ENCODE assay signal across 8 mouse cellular contexts in the genomic region with DNA sequence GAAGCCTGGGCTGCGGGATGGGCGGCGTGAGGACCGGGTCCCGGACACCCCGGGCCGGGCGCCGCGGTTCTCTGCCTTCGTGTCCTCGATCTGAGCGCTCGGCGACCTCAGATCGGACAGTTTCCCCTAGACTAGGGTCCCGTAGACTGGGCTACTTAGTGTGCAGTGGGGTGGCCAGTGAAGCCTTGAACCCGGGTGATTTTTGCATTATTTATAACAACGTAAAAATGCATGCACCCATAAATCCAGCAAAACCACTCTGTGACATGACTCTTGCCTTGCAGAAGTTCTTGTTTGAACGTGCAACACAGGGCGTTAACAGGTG. TPM values are rescaled to one million over a fixed set of nuclear protein-coding genes. Genes with fewer than 3 reads are reported as not detected.
DNase-seq lines count a peak whose midpoint lies in the region; ATAC-seq and TF ChIP-seq lines count a peak whose summit lies in the region.

No protein-coding gene starts in this region.

- DNase-seq in liver, adult 2 months (ENCODE audit: extremely low read depth, low read depth, low spot score): no peak
- DNase-seq in liver: no peak
- no peak for DNase-seq in embryo, embryonic 11 days
- no peak for DNase-seq in left cerebral cortex, postnatal 36 days (ENCODE audit: low spot score in 2 of 2)
- no peak for DNase-seq in natural killer cell, adult 2 months (ENCODE audit: low spot score in 2 of 2)

- no peak for ATAC-seq in embryonic facial prominence, embryonic 12.5 days (ENCODE audit: insufficient number of reproducible peaks, insufficient read depth, low FRiP score, low TSS enrichment)
- no peak for ATAC-seq in intestine, embryonic 15.5 days
- peak; percentile 53 for ATAC-seq in neural tube, embryonic 12.5 days (ENCODE audit: low FRiP score, low read depth)

- TF ChIP-seq CTCF in liver, adult 2 months (IDR thresholded peaks at IDR 0.05; ENCODE audit: low read depth, low read length): no peak

- peak; percentile 86; the same call in 1 of the 2 replicates for TF ChIP-seq POLR2A in liver, adult 2 months (IDR thresholded peaks at IDR 0.05; ENCODE audit: extremely low read depth, insufficient read depth, low read length)

- no peaks in the 10 kb centered on the region for H3K36me3 ChIP-seq in liver, adult 2 months (ENCODE audit: control insufficient read depth, insufficient read depth, low read length)
- peaks cover 26% of the 10 kb centered on the region for H3K36me3 ChIP-seq in embryonic facial prominence, embryonic 12.5 days
- 0 out of 2 replicates have a peak, but pooled peaks cover 16% of the 10 kb centered on the region for H3K36me3 ChIP-seq in intestine, embryonic 15.5 days
- H3K36me3 ChIP-seq in neural tube, embryonic 12.5 days: peaks cover 25% of the 10 kb centered on the region

- H3K4me1 ChIP-seq in liver, adult 2 months (ENCODE audit: control insufficient read depth, insufficient read depth, low read length): peaks cover 6% of the 10 kb centered on the region
- peaks cover 11% of the 10 kb centered on the region for H3K4me1 ChIP-seq in embryonic facial prominence, embryonic 12.5 days
- H3K4me1 ChIP-seq in intestine, embryonic 15.5 days (replicated peaks): peaks cover 19% of the 10 kb centered on the region
- H3K4me1 ChIP-seq in neural tube, embryonic 12.5 days: peaks cover 10% of the 10 kb centered on the region

- H3K9ac ChIP-seq in liver, adult 2 months (ENCODE audit: low read depth, low read length): peak overlapping the region; percentile 72
- peak overlapping the region; percentile 70 for H3K9ac ChIP-seq in embryonic facial prominence, embryonic 12.5 days
- H3K9ac ChIP-seq in intestine, embryonic 15.5 days: peak overlapping the region; percentile 80
- H3K9ac ChIP-seq in neural tube, embryonic 12.5 days: peak overlapping the region; percentile 67

- no peaks in the 10 kb centered on the region for H3K27me3 ChIP-seq in liver, adult 2 months (ENCODE audit: control insufficient read depth, insufficient read depth, low read length)
- no peaks in the 10 kb centered on the region for H3K27me3 ChIP-seq in embryonic facial prominence, embryonic 12.5 days
- no peaks in the 10 kb centered on the region for H3K27me3 ChIP-seq in intestine, embryonic 15.5 days (replicated peaks)
- no peaks in the 10 kb centered on the region for H3K27me3 ChIP-seq in neural tube, embryonic 12.5 days (replicated peaks)

- no peaks in the 10 kb centered on the region for H3K79me2 ChIP-seq in liver, adult 2 months (ENCODE audit: control insufficient read depth, insufficient read depth, low read length)

- intact Hi-C loops in left cerebral cortex, postnatal 36 days (cut with DNase I): no loop called here

- peak overlapping the region; percentile 65 for H3K4me3 ChIP-seq in liver, adult 2 months (ENCODE audit: insufficient read depth, low read depth, low read length)
- peak overlapping the region; percentile 80 for H3K4me3 ChIP-seq in embryonic facial prominence, embryonic 12.5 days
- peak overlapping the region; percentile 86 for H3K4me3 ChIP-seq in intestine, embryonic 15.5 days (replicated peaks)
- peak overlapping the region; percentile 73 for H3K4me3 ChIP-seq in neural tube, embryonic 12.5 days

- H3K4me2 ChIP-seq in embryonic facial prominence, embryonic 12.5 days (replicated peaks): peak overlapping the region; percentile 72
- peak overlapping the region; percentile 86 for H3K4me2 ChIP-seq in intestine, embryonic 15.5 days (replicated peaks)
- H3K4me2 ChIP-seq in neural tube, embryonic 12.5 days (replicated peaks): peak overlapping the region; percentile 77

- WGBS in liver, adult 2 months: under 1% methylated on average over 21 of the region's 21 CpGs
- WGBS in embryonic facial prominence, embryonic 12.5 days: under 1% methylated on average over 21 of the region's 21 CpGs
- under 1% methylated on average over 21 of the region's 21 CpGs for WGBS in intestine, embryonic 15.5 days
- under 1% methylated on average over 21 of the region's 21 CpGs for WGBS in neural tube, embryonic 12.5 days

- H3K27ac ChIP-seq in liver, adult 2 months (replicated peaks; ENCODE audit: insufficient read depth, low read depth, low read length): peak overlapping the region; percentile 30
- no peak overlapping the region for H3K27ac ChIP-seq in embryonic facial prominence, embryonic 12.5 days
- peak overlapping the region; percentile 61 for H3K27ac ChIP-seq in intestine, embryonic 15.5 days
- no peak overlapping the region for H3K27ac ChIP-seq in neural tube, embryonic 12.5 days

- H3K9me3 ChIP-seq in embryonic facial prominence, embryonic 12.5 days: no peaks in the 10 kb centered on the region
- H3K9me3 ChIP-seq in intestine, embryonic 15.5 days: no peaks in the 10 kb centered on the region
- H3K9me3 ChIP-seq in neural tube, embryonic 12.5 days: no peaks in the 10 kb centered on the region

RNA-seq across cellular contexts. Expression of a gene that starts 0.3 kb away (rescaled TPM):
- 36.6 and 39.2 TPM in 2 replicates for total RNA-seq in liver, adult 2 months (2014; rRNA removed)
- polyA plus RNA-seq in liver, adult 2 months (2012; rRNA removed): 59.5 and 63.0 TPM in 2 replicates
- 51.7 and 54.0 TPM in 2 replicates for polyA plus RNA-seq in embryonic facial prominence, embryonic 12.5 days (2016; fragmentation: Nextera tagmentation; extraction: Ambion mirVana)
- polyA plus RNA-seq in intestine, embryonic 15.5 days (2015; fragmentation: Nextera tagmentation; extraction: Ambion mirVana): 59.8 and 63.5 TPM in 2 replicates
- 58.2 and 58.4 TPM in 2 replicates for polyA plus RNA-seq in neural tube, embryonic 12.5 days (2016; fragmentation: Nextera tagmentation; extraction: Ambion mirVana)
- 10 to 100 TPM; 23.8 to 30.0 TPM for total RNA-seq in left cerebral cortex, postnatal 36 days (2021)

RNA-seq across cellular contexts. Expression of a gene that starts 0.5 kb away (rescaled TPM):
- total RNA-seq in liver, adult 2 months (2014; rRNA removed): 13.2 and 14.5 TPM in 2 replicates
- polyA plus RNA-seq in liver, adult 2 months (2012; rRNA removed): 22.2 and 22.4 TPM in 2 replicates
- 38.1 and 38.5 TPM in 2 replicates for polyA plus RNA-seq in embryonic facial prominence, embryonic 12.5 days (2016; fragmentation: Nextera tagmentation; extraction: Ambion mirVana)
- polyA plus RNA-seq in intestine, embryonic 15.5 days (2015; fragmentation: Nextera tagmentation; extraction: Ambion mirVana): 31.5 and 33.7 TPM in 2 replicates
- 27.1 and 27.3 TPM in 2 replicates for polyA plus RNA-seq in neural tube, embryonic 12.5 days (2016; fragmentation: Nextera tagmentation; extraction: Ambion mirVana)
- total RNA-seq in left cerebral cortex, postnatal 36 days (2021): 10 to 100 TPM; 19.6 to 22.4 TPM

Comparison
In these comparisons a context has a peak if more than half of its experiments do, and no peak if none do; other contexts are left out.
1. H3K27ac ChIP-seq: peak in liver, adult 2 months (single experiment) and intestine, embryonic 15.5 days (single experiment); none in embryonic facial prominence, embryonic 12.5 days (single experiment) and neural tube, embryonic 12.5 days (single experiment).
2. Peak in every context shown above with its lines, with median percentiles within 50 percentile points of each other: H3K4me3 ChIP-seq, H3K9ac ChIP-seq and H3K4me2 ChIP-seq.